Mouse (Mus musculus) inflammation-experienced regulatory T-cells, adult 16 weeks (primary cell): ENCODE data around the gene Vmn2r111. TPM values are rescaled to one million over a fixed set of nuclear protein-coding genes. Genes with fewer than 3 reads are reported as not detected.

ENCODE experiments used
- polyA plus RNA-seq: library from polyadenylated mRNA; unstranded; fragments of 100-300 nt; shearing (Covaris generic); gene quantifications from one replicate; pipeline ENCODE4 v1.2.1, GENCODE M21; 2017

The Vmn2r111 gene
- not detected for polyA plus RNA-seq

DNA sequence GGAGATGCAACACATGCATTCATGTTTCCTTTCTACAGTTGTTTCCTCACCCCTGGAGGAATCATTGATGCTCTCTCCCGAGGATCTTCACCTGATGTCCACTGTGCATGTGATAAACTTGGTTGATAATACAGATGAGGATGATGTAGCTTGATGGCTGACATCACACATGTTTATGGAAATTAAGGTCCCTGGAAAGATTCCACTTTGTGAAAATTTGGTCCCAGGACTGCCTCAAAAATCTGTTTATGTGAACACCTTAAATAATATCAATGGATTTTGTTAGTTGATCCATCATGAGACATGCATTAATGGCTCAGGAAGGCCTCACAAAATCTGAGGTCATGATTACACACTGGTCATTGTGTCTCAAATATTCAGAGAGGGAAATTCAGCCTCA lies at the start of gene Vmn2r111:
Gene Vmn2r111 (minus strand): TSS at position 101 of the 400 bp plus-strand sequence.

DNA sequence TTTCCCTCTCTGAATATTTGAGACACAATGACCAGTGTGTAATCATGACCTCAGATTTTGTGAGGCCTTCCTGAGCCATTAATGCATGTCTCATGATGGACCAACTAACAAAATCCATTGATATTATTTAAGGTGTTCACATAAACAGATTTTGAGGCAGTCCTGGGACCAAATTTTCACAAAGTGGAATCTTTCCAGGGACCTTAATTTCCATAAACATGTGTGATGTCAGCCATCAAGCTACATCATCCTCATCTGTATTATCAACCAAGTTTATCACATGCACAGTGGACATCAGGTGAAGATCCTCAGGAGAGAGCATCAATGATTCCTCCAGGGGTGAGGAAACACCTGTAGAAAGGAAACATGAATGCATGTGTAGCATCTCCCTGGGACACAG lies 27.4 kb upstream of the Vmn2r111 start, which contains the start of gene Vmn2r112:
Gene Vmn2r112 (plus strand): TSS at position 301 of the 400 bp plus-strand sequence.

Other genes starting within 250 kb of the Vmn2r111 start
- gene Zfp944, start 212.1 kb downstream of the Vmn2r111 start, polyA plus RNA-seq = 15.9 TPM
- 21.6 TPM for gene Zfp758, start 212.0 kb downstream of the Vmn2r111 start, polyA plus RNA-seq
- 4.9 TPM for gene Zfp946, start 149.3 kb downstream of the Vmn2r111 start, polyA plus RNA-seq
- gene Vmn2r112, start 27.5 kb upstream of the Vmn2r111 start, polyA plus RNA-seq = not detected